Mouse (Mus musculus) hindbrain, embryonic 15.5 days (tissue): ENCODE measurements around the gene Pxk. TPM values are rescaled to one million over a fixed set of nuclear protein-coding genes. Genes with fewer than 3 reads are reported as not detected.
"Not testable (repeated sequence)": the region's sequence is repeated elsewhere in the genome, so short reads cannot be mapped to it uniquely, and the experiment has no call there.

Experiments used
- ATAC-seq: fragments of 200-750 bp; cut with Nextera tagmentation; 2 replicates; pipeline ENCODE4 v1.8.0; 2017; ENCODE audit warnings: low read depth, moderate number of reproducible peaks, moderate TSS enrichment; ENCODE audit not compliant: low FRiP score
- H3K27ac ChIP-seq: fragments of 300-500 bp; sonication (generic); replicated peaks from 2 replicates; pipeline ENCODE4 v1.5.1; 2015; ENCODE audit warnings: mild to moderate bottlenecking, inconsistent platforms
- H3K27me3 ChIP-seq: fragments of 300-500 bp; sonication (generic); 2 replicates; pipeline ENCODE4 v1.6.1; 2015; ENCODE audit warnings: control low read depth, inconsistent platforms
- H3K36me3 ChIP-seq: fragments of 300-500 bp; sonication (generic); 2 replicates; pipeline ENCODE4 v1.6.1; 2015; ENCODE audit warnings: control low read depth, inconsistent platforms
- H3K4me1 ChIP-seq: fragments of 300-500 bp; sonication (generic); replicated peaks from 2 replicates; pipeline ENCODE4 v1.6.1; 2015; ENCODE audit warnings: control low read depth, inconsistent platforms
- H3K4me2 ChIP-seq: fragments of 300-500 bp; sonication (generic); 2 replicates; pipeline ENCODE4 v1.6.1; 2015; ENCODE audit warnings: moderate library complexity, mild to moderate bottlenecking, inconsistent platforms
- H3K4me3 ChIP-seq: fragments of 300-500 bp; sonication (generic); 2 replicates; pipeline ENCODE4 v1.5.1; 2015; ENCODE audit warnings: mild to moderate bottlenecking, inconsistent platforms
- H3K9ac ChIP-seq: fragments of 300-500 bp; sonication (generic); 2 replicates; pipeline ENCODE4 v1.6.1; 2015; ENCODE audit warnings: inconsistent platforms
- H3K9me3 ChIP-seq: fragments of 300-500 bp; sonication (generic); 2 replicates; pipeline ENCODE4 v1.6.1; 2016; ENCODE audit warnings: control low read depth, inconsistent platforms
- WGBS: fragments of 180-500 bp; shearing (Covaris S2); methylation state at CpG from one replicate; pipeline ENCODE4 v1.1.7; 2015; 5-methylcytosine and 5-hydroxymethylcytosine counted together
- polyA plus RNA-seq: library from polyadenylated mRNA; unstranded; fragments of >200 nt; fragmentation: Nextera tagmentation; extraction: Ambion mirVana; gene quantifications from 2 replicates; pipeline ENCODE4 v1.2.1, GENCODE M21; 2015

The Pxk gene
- polyA plus RNA-seq, 1 experiment from 2014 or later, result 69.9 TPM

DNA sequence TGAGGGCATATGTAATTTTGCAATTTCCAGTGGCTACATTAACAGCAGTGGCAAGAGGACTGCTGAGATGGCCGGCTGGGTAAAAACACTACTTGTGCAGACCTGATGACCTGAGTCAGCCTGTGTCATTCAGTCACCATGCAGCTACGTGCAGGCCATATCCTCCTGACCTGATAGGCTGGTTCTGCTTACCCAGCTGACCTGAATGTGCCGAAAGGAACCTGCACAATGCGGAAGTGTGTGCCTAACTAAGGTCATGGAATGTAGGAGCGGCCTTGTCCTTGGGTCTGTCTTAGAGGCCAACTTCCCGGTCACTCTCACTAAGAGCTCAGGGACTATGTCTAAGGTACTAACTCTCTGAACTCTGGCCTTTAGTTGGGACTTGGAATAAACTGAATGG, 13.5 kb downstream of the Pxk start:
- H3K27ac ChIP-seq, result no peak overlapping the region
- H3K27me3 ChIP-seq, result no peaks in the 10 kb centered on the region
- H3K9me3 ChIP-seq, result no peaks in the 10 kb centered on the region
- no peak overlapping the region for H3K4me2 ChIP-seq
- no peak overlapping the region for H3K4me3 ChIP-seq
- H3K36me3 ChIP-seq, result no peaks in the 10 kb centered on the region
- no peak overlapping the region for H3K9ac ChIP-seq
- no peaks in the 10 kb centered on the region for H3K4me1 ChIP-seq
- WGBS, result 87% methylated on average over 6 of the region's 6 CpGs
- ATAC-seq, result no peak

DNA sequence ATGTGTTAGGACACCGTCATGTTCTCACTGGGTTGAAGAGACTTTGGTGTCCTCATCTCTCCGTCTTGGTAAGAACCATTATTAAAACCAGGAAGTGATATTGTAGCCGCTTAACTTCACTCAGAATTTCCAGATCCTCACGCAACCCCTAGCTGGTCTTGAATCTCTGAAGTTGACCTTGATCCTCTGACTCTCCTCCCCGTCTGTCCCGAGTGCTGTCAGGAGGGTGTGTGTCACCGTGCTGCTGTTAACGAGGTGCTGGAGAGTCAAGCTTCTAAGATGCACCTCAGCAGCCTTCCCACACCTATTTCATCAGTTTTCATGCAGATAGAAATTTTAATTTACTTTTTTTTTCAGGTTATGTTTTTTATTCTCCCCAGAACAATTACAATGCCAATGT, 14.0 kb downstream of the Pxk start:
- Histone ChIP-seq H3K9me3 (no peaks in the 10 kb centered on the region), H3K4me3 (no peak overlapping the region), H3K4me1 (no peaks in the 10 kb centered on the region), H3K36me3 (no peaks in the 10 kb centered on the region), H3K9ac (no peak overlapping the region), H3K27ac (no peak overlapping the region), H3K27me3 (no peaks in the 10 kb centered on the region), H3K4me2 (no peak overlapping the region)
- ATAC-seq, result no peak
- WGBS, result 94% methylated on average over 8 of the region's 8 CpGs

DNA sequence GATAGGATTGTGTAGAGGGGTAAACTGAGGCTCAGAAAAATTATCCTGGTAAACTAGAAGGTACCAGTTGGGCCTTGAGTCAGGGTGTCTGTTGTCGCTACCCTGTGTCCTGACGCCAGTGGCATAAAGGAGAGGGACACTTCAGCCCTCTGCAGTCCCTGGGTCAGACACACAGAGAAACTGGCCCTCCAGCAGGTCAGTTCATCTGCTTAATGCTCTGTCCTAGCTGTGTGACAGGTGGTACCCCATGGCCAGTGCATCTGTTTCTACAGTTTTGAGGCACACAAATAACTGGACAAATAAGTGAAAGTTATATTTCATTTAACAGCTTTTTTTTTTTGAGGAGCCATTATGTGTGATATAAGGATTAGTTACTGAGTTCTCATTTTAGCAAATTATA, 15.6 kb downstream of the Pxk start:
- H3K4me1 ChIP-seq, result no peaks in the 10 kb centered on the region
- H3K9me3 ChIP-seq, result no peaks in the 10 kb centered on the region
- no peak overlapping the region for H3K4me3 ChIP-seq
- ATAC-seq, result no peak
- no peaks in the 10 kb centered on the region for H3K36me3 ChIP-seq
- H3K27ac ChIP-seq, result no peak overlapping the region
- H3K27me3 ChIP-seq, result no peaks in the 10 kb centered on the region
- H3K9ac ChIP-seq, result no peak overlapping the region
- WGBS, result 90% methylated on average over 2 of the region's 2 CpGs
- no peak overlapping the region for H3K4me2 ChIP-seq

GRCm38 (mm10) chr14:8114306-8114705, 16.3 kb downstream of the Pxk start:
- Histone ChIP-seq H3K4me1 (no peaks in the 10 kb centered on the region), H3K27me3 (no peaks in the 10 kb centered on the region), H3K36me3 (no peaks in the 10 kb centered on the region), H3K27ac (no peak overlapping the region), H3K9me3 (no peaks in the 10 kb centered on the region), H3K4me3 (no peak overlapping the region), H3K9ac (no peak overlapping the region), H3K4me2 (no peak overlapping the region)
- ATAC-seq, result no peak
- WGBS, result 73% methylated on average over 3 of the region's 3 CpGs

DNA sequence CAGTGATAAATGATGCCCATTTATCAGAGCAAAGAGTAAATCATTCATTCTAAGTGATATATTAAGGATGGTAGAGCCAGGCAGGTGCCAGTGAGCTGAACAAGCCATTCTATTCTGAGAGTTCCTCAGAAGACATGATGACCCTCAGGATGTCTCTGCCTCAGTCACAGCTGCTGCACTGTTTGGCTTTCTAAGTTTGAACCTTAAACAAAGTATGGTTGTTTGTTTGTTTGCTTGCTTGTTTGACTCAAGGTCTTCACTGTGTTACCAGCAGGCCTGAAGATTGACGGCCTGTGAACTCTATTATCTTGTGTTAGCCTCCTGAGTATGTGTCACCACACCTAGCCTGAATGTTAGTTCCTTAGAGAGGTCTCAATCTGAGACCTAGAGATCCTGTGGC, 16.7 kb downstream of the Pxk start:
- Histone ChIP-seq H3K9ac (no peak overlapping the region), H3K9me3 (no peaks in the 10 kb centered on the region), H3K4me1 (no peaks in the 10 kb centered on the region), H3K36me3 (no peaks in the 10 kb centered on the region), H3K4me2 (no peak overlapping the region), H3K27me3 (no peaks in the 10 kb centered on the region), H3K4me3 (no peak overlapping the region), H3K27ac (no peak overlapping the region)
- no peak for ATAC-seq
- 86% methylated on average over 1 of the region's 1 CpGs for WGBS

DNA sequence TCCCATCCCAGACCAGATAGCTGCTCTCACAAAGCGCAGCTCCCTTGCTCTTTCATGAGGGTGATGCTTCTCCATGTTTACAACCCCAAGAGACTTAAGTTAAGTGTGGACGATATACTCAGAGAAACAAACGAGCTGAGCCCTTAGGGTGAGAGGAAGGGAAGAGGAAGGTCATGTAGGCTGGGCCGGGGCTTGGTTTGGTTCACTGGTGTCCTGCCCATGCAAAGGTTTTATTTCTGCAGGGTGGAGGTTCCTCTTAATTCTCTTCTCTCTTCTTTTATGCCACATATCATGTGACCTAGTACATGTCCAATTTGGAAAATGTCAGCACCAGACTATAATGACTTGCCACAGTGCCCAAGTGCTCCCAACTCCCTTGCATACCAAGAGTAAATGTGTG, 17.8 kb downstream of the Pxk start:
- no peaks in the 10 kb centered on the region for H3K9me3 ChIP-seq
- WGBS, result 86% methylated on average over 4 of the region's 4 CpGs
- H3K4me2 ChIP-seq, result no peak overlapping the region
- ATAC-seq, result no peak
- H3K4me1 ChIP-seq, result no peaks in the 10 kb centered on the region
- no peak overlapping the region for H3K27ac ChIP-seq
- H3K27me3 ChIP-seq, result no peaks in the 10 kb centered on the region
- H3K36me3 ChIP-seq, result peaks cover 2% of the 10 kb centered on the region; the same call in 1 of the 2 replicates
- H3K9ac ChIP-seq, result no peak overlapping the region
- H3K4me3 ChIP-seq, result no peak overlapping the region

DNA sequence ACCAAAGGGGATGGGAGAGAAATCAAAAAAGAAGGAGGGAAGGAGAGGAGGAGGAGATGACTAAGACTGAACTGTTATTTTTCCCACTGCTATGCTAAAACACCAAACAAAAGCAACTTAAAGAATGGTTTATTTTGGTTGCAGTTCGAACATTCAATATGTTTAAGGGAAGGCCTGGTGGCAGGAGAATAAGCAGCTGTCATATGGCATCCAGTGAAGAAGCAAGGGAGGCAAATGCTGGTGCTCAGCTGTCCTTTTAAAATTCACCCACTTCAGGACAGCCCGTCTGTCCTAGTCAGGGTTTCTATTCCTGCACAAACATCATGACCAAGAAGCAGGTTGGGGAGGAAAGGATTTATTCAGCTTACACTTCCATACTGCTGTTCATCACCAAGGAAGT, 19.4 kb downstream of the Pxk start:
- Histone ChIP-seq H3K4me3 (no peak overlapping the region), H3K9me3 (no peaks in the 10 kb centered on the region), H3K27me3 (no peaks in the 10 kb centered on the region), H3K4me2 (no peak overlapping the region), H3K9ac (no peak overlapping the region), H3K36me3 (peaks cover 9% of the 10 kb centered on the region), H3K27ac (no peak overlapping the region), H3K4me1 (no peaks in the 10 kb centered on the region)
- 92% methylated on average over 2 of the region's 2 CpGs for WGBS
- no peak for ATAC-seq

DNA sequence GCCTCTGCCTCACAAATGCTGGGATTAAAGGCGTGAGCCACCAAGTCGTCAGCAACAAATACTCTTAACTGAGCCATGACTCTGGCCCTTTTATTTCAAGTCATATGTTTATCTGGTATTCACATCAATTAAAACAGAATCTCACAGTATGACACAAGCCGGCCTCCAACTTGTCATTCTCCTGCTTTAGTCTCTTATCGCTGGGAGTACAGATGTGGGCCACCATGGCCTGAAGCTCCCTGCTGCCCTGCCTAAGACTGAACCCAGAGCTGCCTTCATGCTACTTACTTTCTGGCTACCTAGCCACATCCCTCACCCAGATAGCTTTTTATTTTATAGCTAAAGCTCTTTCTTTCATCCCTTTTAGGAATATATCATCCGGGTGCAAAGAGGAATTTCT, 21.4 kb downstream of the Pxk start:
- ATAC-seq, result no peak
- H3K9me3 ChIP-seq, result no peaks in the 10 kb centered on the region
- no peak overlapping the region for H3K4me3 ChIP-seq
- no peak overlapping the region for H3K27ac ChIP-seq
- H3K36me3 ChIP-seq, result peaks cover 23% of the 10 kb centered on the region
- H3K4me2 ChIP-seq, result no peak overlapping the region
- no peaks in the 10 kb centered on the region for H3K27me3 ChIP-seq
- H3K9ac ChIP-seq, result no peak overlapping the region
- no peaks in the 10 kb centered on the region for H3K4me1 ChIP-seq
- WGBS, result 85% methylated on average over 5 of the region's 5 CpGs

GRCm38 (mm10) chr14:8119904-8120303, 21.9 kb downstream of the Pxk start:
- Histone ChIP-seq H3K9me3 (no peaks in the 10 kb centered on the region), H3K9ac (no peak overlapping the region), H3K4me3 (no peak overlapping the region), H3K36me3 (peaks cover 23% of the 10 kb centered on the region), H3K27me3 (no peaks in the 10 kb centered on the region), H3K4me2 (no peak overlapping the region), H3K4me1 (no peaks in the 10 kb centered on the region), H3K27ac (no peak overlapping the region)
- ATAC-seq, result no peak
- 89% methylated on average over 3 of the region's 3 CpGs for WGBS

DNA sequence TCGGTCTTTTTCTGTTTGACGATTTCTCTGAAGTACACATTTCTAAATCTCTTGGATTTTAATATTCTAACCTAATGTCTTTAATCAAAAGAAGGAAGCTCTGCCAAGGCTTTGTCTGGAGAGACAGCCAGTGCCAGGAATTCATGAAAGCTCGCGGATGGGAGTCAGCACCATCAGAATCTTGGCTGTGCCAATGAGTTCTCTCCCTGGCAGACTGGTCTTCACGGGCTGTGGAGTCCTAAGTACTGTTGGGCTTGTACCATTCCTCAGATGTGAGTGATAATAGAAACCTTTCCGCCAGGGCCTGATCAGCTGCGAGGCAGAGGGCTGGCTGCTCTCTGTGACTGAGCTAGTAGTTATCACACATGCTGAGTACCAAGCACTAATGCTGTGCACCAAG, 25.1 kb downstream of the Pxk start:
- Histone ChIP-seq H3K27ac (no peak overlapping the region), H3K36me3 (peaks cover 35% of the 10 kb centered on the region), H3K9ac (no peak overlapping the region), H3K27me3 (no peaks in the 10 kb centered on the region), H3K4me3 (no peak overlapping the region), H3K4me2 (no peak overlapping the region), H3K9me3 (no peaks in the 10 kb centered on the region), H3K4me1 (no peaks in the 10 kb centered on the region)
- WGBS, result 81% methylated on average over 7 of the region's 7 CpGs
- no peak for ATAC-seq

- not testable (repeated sequence) for H3K4me2 ChIP-seq, H3K27ac ChIP-seq, H3K9me3 ChIP-seq, H3K4me1 ChIP-seq, H3K4me3 ChIP-seq, ATAC-seq, H3K27me3 ChIP-seq, H3K9ac ChIP-seq
- 95% methylated on average over 10 of the region's 10 CpGs for WGBS
- peaks cover 35% of the 10 kb centered on the region for H3K36me3 ChIP-seq
Measured at GRCm38 (mm10) chr14:8123611-8124010, 25.6 kb downstream of the Pxk start.

DNA sequence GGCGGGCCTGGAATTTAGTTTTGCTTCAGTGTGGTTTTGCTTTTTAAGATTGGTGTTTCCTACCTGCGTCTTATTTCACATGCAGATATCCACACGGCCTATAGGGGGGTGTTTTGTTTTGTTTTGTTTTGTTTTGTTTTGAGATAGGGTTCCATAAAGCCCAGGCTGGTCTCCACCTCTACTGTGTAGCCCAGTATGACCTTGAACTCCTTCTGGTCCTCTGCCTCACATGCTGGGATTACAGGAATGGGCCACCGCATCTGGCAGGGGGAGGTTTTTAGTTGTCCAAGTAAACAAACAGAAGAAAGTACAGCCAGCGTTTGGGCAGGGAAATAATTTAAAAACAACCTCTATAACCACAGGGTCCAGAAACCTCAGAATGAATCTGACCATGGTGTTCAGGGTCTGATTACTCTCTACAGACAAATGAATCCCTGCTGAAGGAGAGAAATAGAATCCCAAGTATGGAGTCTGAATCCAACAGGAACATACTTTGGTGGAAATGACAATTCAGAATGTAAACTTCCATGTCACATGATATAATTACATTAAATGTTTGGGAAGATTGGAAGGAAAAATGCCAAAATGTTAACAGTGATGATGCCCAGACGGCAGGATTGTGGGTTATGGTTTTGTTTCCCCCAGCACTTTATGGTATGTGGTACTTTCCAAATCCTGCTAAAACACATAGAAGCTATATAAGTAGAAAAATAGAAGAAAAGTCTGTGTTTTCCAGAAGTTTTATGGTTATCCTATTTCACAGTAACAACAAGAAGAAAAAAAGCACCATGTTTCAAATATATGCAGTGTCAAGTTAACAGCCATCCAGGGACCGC, 26.3 kb downstream of the Pxk start:
- no peaks in the 10 kb centered on the region for H3K4me1 ChIP-seq
- H3K27ac ChIP-seq, result no peak overlapping the region
- H3K9me3 ChIP-seq, result no peaks in the 10 kb centered on the region
- no peak overlapping the region for H3K4me3 ChIP-seq
- H3K9ac ChIP-seq, result no peak overlapping the region
- ATAC-seq, result no peak
- WGBS, result 88% methylated on average over 7 of the region's 7 CpGs
- H3K4me2 ChIP-seq, result no peak overlapping the region
- H3K36me3 ChIP-seq, result peaks cover 35% of the 10 kb centered on the region
- no peaks in the 10 kb centered on the region for H3K27me3 ChIP-seq

DNA sequence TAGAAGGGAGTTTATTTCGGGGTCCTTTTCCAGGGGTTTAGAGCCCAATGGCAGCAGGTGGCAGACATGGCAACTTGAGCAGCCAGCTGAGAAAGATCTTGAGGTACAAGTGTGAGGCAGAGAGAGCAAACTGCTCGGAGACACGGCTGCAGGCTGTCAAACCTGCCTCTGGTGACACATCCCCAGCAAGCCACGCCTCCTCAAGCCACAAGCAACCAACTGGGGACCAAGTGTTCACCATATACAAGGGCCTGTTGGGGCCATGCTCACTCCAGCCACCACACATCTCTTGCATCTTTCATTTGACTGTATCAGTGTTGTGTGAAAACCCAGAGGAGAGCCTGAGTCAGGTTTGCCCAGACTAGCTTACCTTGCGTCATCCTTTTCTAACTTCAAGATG, 30.0 kb downstream of the Pxk start:
- H3K9me3 ChIP-seq, result no peaks in the 10 kb centered on the region
- H3K27ac ChIP-seq, result no peak overlapping the region
- H3K36me3 ChIP-seq, result peaks cover 29% of the 10 kb centered on the region
- no peak overlapping the region for H3K4me2 ChIP-seq
- no peaks in the 10 kb centered on the region for H3K4me1 ChIP-seq
- WGBS, result 74% methylated on average over 5 of the region's 5 CpGs
- no peak for ATAC-seq
- no peaks in the 10 kb centered on the region for H3K27me3 ChIP-seq
- H3K9ac ChIP-seq, result no peak overlapping the region
- no peak overlapping the region for H3K4me3 ChIP-seq
